Mouse (Mus musculus): Measurements from ENCODE around the gene Zrsr1. TPM values are rescaled to one million over a fixed set of nuclear protein-coding genes. Genes with fewer than 3 reads are reported as not detected.

Zrsr1 gene
- polyA plus RNA-seq, 1 experiment from 2014 or later = 3.1 TPM

GRCm38 (mm10) chr11:23013096-23013495 lies 41.3 kb downstream of the Zrsr1 start:
- no peaks in the 10 kb centered on the region for H3K9me3 ChIP-seq (replicated peaks; ENCODE audit: control insufficient read depth, low read length)
- no peak overlapping the region for H3K4me2 ChIP-seq (ENCODE audit: low read depth, low read length)
- H3K27me3 ChIP-seq (ENCODE audit: control insufficient read depth, insufficient read depth, low read depth, low read length) = no peaks in the 10 kb centered on the region
- no peak overlapping the region for H3K4me3 ChIP-seq (ENCODE audit: low read depth, low read length)
- 61% methylated on average over 1 of the region's 1 CpGs for WGBS (ENCODE audit: insufficient replicate concordance)
- no peaks in the 10 kb centered on the region; the same call in 1 of the 2 replicates for H3K4me1 ChIP-seq (ENCODE audit: control insufficient read depth, low read depth, low read length)
- no peaks in the 10 kb centered on the region for H3K36me3 ChIP-seq (ENCODE audit: control insufficient read depth, insufficient read depth)
- no peak overlapping the region for H3K9ac ChIP-seq (ENCODE audit: low read depth, low read length)
- no peak overlapping the region for H3K27ac ChIP-seq (ENCODE audit: low read length)
- no peak for ATAC-seq (ENCODE audit: low read depth)

GRCm38 (mm10) chr11:23013580-23014294 lies 41.9 kb downstream of the Zrsr1 start:
- Histone ChIP-seq H3K9ac (ENCODE audit: low read depth, low read length) (no peak overlapping the region), H3K27ac (ENCODE audit: low read length) (no peak overlapping the region), H3K4me1 (ENCODE audit: control insufficient read depth, low read depth, low read length) (no peaks in the 10 kb centered on the region; the same call in 1 of the 2 replicates), H3K9me3 (replicated peaks; ENCODE audit: control insufficient read depth, low read length) (no peaks in the 10 kb centered on the region), H3K27me3 (ENCODE audit: control insufficient read depth, insufficient read depth, low read depth, low read length) (no peaks in the 10 kb centered on the region), H3K4me3 (ENCODE audit: low read depth, low read length) (no peak overlapping the region), H3K4me2 (ENCODE audit: low read depth, low read length) (no peak overlapping the region), H3K36me3 (ENCODE audit: control insufficient read depth, insufficient read depth) (no peaks in the 10 kb centered on the region)
- 73% methylated on average over 4 of the region's 4 CpGs for WGBS (ENCODE audit: insufficient replicate concordance)
- no peak for ATAC-seq (ENCODE audit: low read depth)

- Histone ChIP-seq H3K9me3 (replicated peaks; ENCODE audit: control insufficient read depth, low read length) (no peaks in the 10 kb centered on the region), H3K9ac (ENCODE audit: low read depth, low read length) (no peak overlapping the region), H3K36me3 (ENCODE audit: control insufficient read depth, insufficient read depth) (no peaks in the 10 kb centered on the region), H3K27me3 (ENCODE audit: control insufficient read depth, insufficient read depth, low read depth, low read length) (no peaks in the 10 kb centered on the region), H3K27ac (ENCODE audit: low read length) (no peak overlapping the region), H3K4me2 (ENCODE audit: low read depth, low read length) (no peak overlapping the region), H3K4me1 (ENCODE audit: control insufficient read depth, low read depth, low read length) (no peaks in the 10 kb centered on the region), H3K4me3 (ENCODE audit: low read depth, low read length) (no peak overlapping the region)
- no peak for ATAC-seq (ENCODE audit: low read depth)
- 57% methylated on average over 6 of the region's 6 CpGs for WGBS (ENCODE audit: insufficient replicate concordance)
These were observed 43.2 kb downstream of the Zrsr1 start for GRCm38 (mm10) chr11:23014996-23015395.

GRCm38 (mm10) chr11:23017943-23018342 lies 46.1 kb downstream of the Zrsr1 start:
- Histone ChIP-seq H3K4me2 (ENCODE audit: low read depth, low read length) (no peak overlapping the region), H3K4me1 (ENCODE audit: control insufficient read depth, low read depth, low read length) (no peaks in the 10 kb centered on the region), H3K9ac (ENCODE audit: low read depth, low read length) (no peak overlapping the region), H3K36me3 (ENCODE audit: control insufficient read depth, insufficient read depth) (no peaks in the 10 kb centered on the region), H3K27ac (ENCODE audit: low read length) (no peak overlapping the region), H3K27me3 (ENCODE audit: control insufficient read depth, insufficient read depth, low read depth, low read length) (no peaks in the 10 kb centered on the region), H3K9me3 (replicated peaks; ENCODE audit: control insufficient read depth, low read length) (no peaks in the 10 kb centered on the region), H3K4me3 (ENCODE audit: low read depth, low read length) (no peak overlapping the region)
- WGBS (ENCODE audit: insufficient replicate concordance) = 64% methylated on average over 4 of the region's 4 CpGs
- no peak for ATAC-seq (ENCODE audit: low read depth)

GRCm38 (mm10) chr11:23020116-23020770 lies 48.4 kb downstream of the Zrsr1 start:
- Histone ChIP-seq H3K4me1 (ENCODE audit: control insufficient read depth, low read depth, low read length) (no peaks in the 10 kb centered on the region), H3K36me3 (ENCODE audit: control insufficient read depth, insufficient read depth) (no peaks in the 10 kb centered on the region), H3K9me3 (replicated peaks; ENCODE audit: control insufficient read depth, low read length) (no peaks in the 10 kb centered on the region), H3K27me3 (ENCODE audit: control insufficient read depth, insufficient read depth, low read depth, low read length) (no peaks in the 10 kb centered on the region), H3K27ac (ENCODE audit: low read length) (no peak overlapping the region), H3K4me2 (ENCODE audit: low read depth, low read length) (no peak overlapping the region), H3K4me3 (ENCODE audit: low read depth, low read length) (no peak overlapping the region), H3K9ac (ENCODE audit: low read depth, low read length) (no peak overlapping the region)
- ATAC-seq (ENCODE audit: low read depth) = no peak
- 64% methylated on average over 24 of the region's 24 CpGs for WGBS (ENCODE audit: insufficient replicate concordance)

- 75% methylated on average over 14 of the region's 14 CpGs for WGBS (ENCODE audit: insufficient replicate concordance)
- no peak overlapping the region for H3K27ac ChIP-seq (ENCODE audit: low read length)
- H3K4me1 ChIP-seq (ENCODE audit: control insufficient read depth, low read depth, low read length) = no peaks in the 10 kb centered on the region
- ATAC-seq (ENCODE audit: low read depth) = no peak
- no peak overlapping the region for H3K4me2 ChIP-seq (ENCODE audit: low read depth, low read length)
- no peaks in the 10 kb centered on the region for H3K9me3 ChIP-seq (replicated peaks; ENCODE audit: control insufficient read depth, low read length)
- no peaks in the 10 kb centered on the region for H3K27me3 ChIP-seq (ENCODE audit: control insufficient read depth, insufficient read depth, low read depth, low read length)
- no peaks in the 10 kb centered on the region for H3K36me3 ChIP-seq (ENCODE audit: control insufficient read depth, insufficient read depth)
- H3K9ac ChIP-seq (ENCODE audit: low read depth, low read length) = no peak overlapping the region
- H3K4me3 ChIP-seq (ENCODE audit: low read depth, low read length) = no peak overlapping the region
These were observed 49.0 kb downstream of the Zrsr1 start for GRCm38 (mm10) chr11:23020841-23021240.

- Histone ChIP-seq H3K9me3 (replicated peaks; ENCODE audit: control insufficient read depth, low read length) (no peaks in the 10 kb centered on the region), H3K27me3 (ENCODE audit: control insufficient read depth, insufficient read depth, low read depth, low read length) (no peaks in the 10 kb centered on the region), H3K9ac (ENCODE audit: low read depth, low read length) (no peak overlapping the region), H3K4me2 (ENCODE audit: low read depth, low read length) (no peak overlapping the region), H3K4me1 (ENCODE audit: control insufficient read depth, low read depth, low read length) (no peaks in the 10 kb centered on the region), H3K27ac (ENCODE audit: low read length) (no peak overlapping the region), H3K4me3 (ENCODE audit: low read depth, low read length) (no peak overlapping the region), H3K36me3 (ENCODE audit: control insufficient read depth, insufficient read depth) (no peaks in the 10 kb centered on the region)
- 72% methylated on average over 2 of the region's 2 CpGs for WGBS (ENCODE audit: insufficient replicate concordance)
- ATAC-seq (ENCODE audit: low read depth) = no peak
These were observed 51.4 kb downstream of the Zrsr1 start for GRCm38 (mm10) chr11:23023155-23023554.

GRCm38 (mm10) chr11:23024169-23024568 lies 52.4 kb downstream of the Zrsr1 start:
- Histone ChIP-seq H3K9ac (ENCODE audit: low read depth, low read length) (no peak overlapping the region), H3K27ac (ENCODE audit: low read length) (no peak overlapping the region), H3K27me3 (ENCODE audit: control insufficient read depth, insufficient read depth, low read depth, low read length) (no peaks in the 10 kb centered on the region), H3K4me3 (ENCODE audit: low read depth, low read length) (no peak overlapping the region), H3K9me3 (replicated peaks; ENCODE audit: control insufficient read depth, low read length) (no peaks in the 10 kb centered on the region), H3K36me3 (ENCODE audit: control insufficient read depth, insufficient read depth) (no peaks in the 10 kb centered on the region), H3K4me1 (ENCODE audit: control insufficient read depth, low read depth, low read length) (no peaks in the 10 kb centered on the region), H3K4me2 (ENCODE audit: low read depth, low read length) (no peak overlapping the region)
- WGBS (ENCODE audit: insufficient replicate concordance) = 25% methylated on average over 3 of the region's 3 CpGs
- no peak for ATAC-seq (ENCODE audit: low read depth)

Measured in liver, embryonic 16.5 days (tissue).